Mouse (Mus musculus) ES-E14 (cell line): Measurements from ENCODE around the gene Tnfrsf21.

Experiments
- CHD2 ChIP-seq: IDR thresholded peaks from 2 replicates; pipeline ENCODE4 v1.6.1; 2014; ENCODE audit warnings: mild to moderate bottlenecking, low read depth, low read length, inconsistent platforms
- HCFC1 ChIP-seq: IDR thresholded peaks from 2 replicates; pipeline ENCODE4 v1.6.1; 2012; ENCODE audit warnings: low read length, inconsistent platforms, borderline replicate concordance; ENCODE audit not compliant: insufficient read depth
- ZC3H11A ChIP-seq: IDR thresholded peaks from 2 replicates; pipeline ENCODE4 v1.6.1; 2012; ENCODE audit warnings: low read depth, mild to moderate bottlenecking, inconsistent platforms, low read length, borderline replicate concordance
- ZNF384 ChIP-seq: IDR thresholded peaks from 2 replicates; pipeline ENCODE4 v1.6.1; 2012; ENCODE audit warnings: low read depth, low read length, inconsistent platforms

- TF ChIP-seq CHD2 (no peak), ZNF384 (no peak), ZC3H11A (no peak), HCFC1 (no peak)
Measured at GRCm38 (mm10) chr17:43119446-43119845, 103.1 kb downstream of the Tnfrsf21 start.
